In genomic region chr17:27603036-27603435, GRCm38 (mm10) we compare ENCODE assay signal across 23 mouse cellular contexts. TPM values are rescaled to one million over a fixed set of nuclear protein-coding genes. Genes with fewer than 3 reads are reported as not detected.
A peak's percentile ranks its signal among the peaks of the same experiment; 100 is the strongest.
DNase-seq lines count a peak whose midpoint lies in the region; ATAC-seq and TF ChIP-seq lines count a peak whose summit lies in the region.
"Had no signal": no experiment of that assay in that cellular context is flagged by ENCODE, and none has a peak within 500 bp of the region (broad histone marks: within the 10 kb centered on the region; RNA-seq: fewer than 3 reads in every experiment).

No protein-coding gene starts in this region.

- 78% methylated on average over 2 of the region's 2 CpGs for WGBS in heart, embryonic 12.5 days
- WGBS in hindbrain, embryonic 16.5 days, result 86% methylated on average over 2 of the region's 2 CpGs
- 87% methylated on average over 2 of the region's 2 CpGs for WGBS in hindbrain, embryonic 12.5 days
- WGBS in neural tube, embryonic 15.5 days, result 81% methylated on average over 2 of the region's 2 CpGs

- H3K27me3 ChIP-seq in heart, embryonic 12.5 days (replicated peaks), result no peaks in the 10 kb centered on the region
- no peaks in the 10 kb centered on the region for H3K27me3 ChIP-seq in hindbrain, embryonic 16.5 days (replicated peaks; ENCODE audit: control insufficient read depth, insufficient read depth, low read length)
- H3K27me3 ChIP-seq in hindbrain, embryonic 12.5 days, result no peaks in the 10 kb centered on the region
- H3K27me3 ChIP-seq in neural tube, embryonic 15.5 days (replicated peaks), result no peaks in the 10 kb centered on the region
- no peaks in the 10 kb centered on the region for H3K27me3 ChIP-seq in myocyte (ENCODE audit: control insufficient read depth, insufficient read depth, insufficient read length)
- H3K27me3 ChIP-seq: embryonic facial prominence, embryonic 12.5 days; lung, embryonic 15.5 days; stomach, embryonic 15.5 days had no signal

- H3ac ChIP-seq in myocyte (ENCODE audit: control insufficient read depth, insufficient read length), result no peak overlapping the region

- H3K4me2 ChIP-seq in heart, embryonic 12.5 days, result peak overlapping the region; percentile 48
- no peak overlapping the region for H3K4me2 ChIP-seq in hindbrain, embryonic 16.5 days (ENCODE audit: low read length)
- H3K4me2 ChIP-seq in hindbrain, embryonic 12.5 days (replicated peaks), result no peak overlapping the region
- H3K4me2 ChIP-seq in neural tube, embryonic 15.5 days, result no peak overlapping the region
- peak overlapping the region; percentile 10 for H3K4me2 ChIP-seq in myocyte (ENCODE audit: low read depth)
- H3K4me2 ChIP-seq: embryonic facial prominence, embryonic 12.5 days; lung, embryonic 15.5 days; stomach, embryonic 15.5 days had no signal

- no peak for ATAC-seq in heart, embryonic 12.5 days (ENCODE audit: insufficient number of reproducible peaks, low FRiP score)
- no peak; the same call in 1 of the 2 replicates for ATAC-seq in hindbrain, embryonic 16.5 days
- no peak for ATAC-seq in hindbrain, embryonic 12.5 days (ENCODE audit: low FRiP score)
- no peak for ATAC-seq in neural tube, embryonic 15.5 days (ENCODE audit: low FRiP score)
- ATAC-seq: activated CD4-positive, CD25-positive, alpha-beta regulatory T cell, adult 4 months; midbrain, embryonic 16.5 days had no signal

- intact Hi-C loops in heart, postnatal 10 days (cut with DNase I), result no loop called here

- no peak for TF ChIP-seq POLR2A in myocyte (IDR thresholded peaks at IDR 0.05; ENCODE audit: insufficient read length, low read depth)

- peak overlapping the region; percentile 92 for H3K27ac ChIP-seq in heart, embryonic 12.5 days (ENCODE audit: poor library complexity, severe bottlenecking)
- 0 out of 2 replicates have a peak overlapping the region, but pooled peaks have one; percentile 12 for H3K27ac ChIP-seq in hindbrain, embryonic 16.5 days (ENCODE audit: low read depth, low read length)
- no peak overlapping the region for H3K27ac ChIP-seq in hindbrain, embryonic 12.5 days
- peak overlapping the region; percentile 38; the same call in 1 of the 2 replicates for H3K27ac ChIP-seq in neural tube, embryonic 15.5 days (replicated peaks)
- H3K27ac ChIP-seq: embryonic facial prominence, embryonic 12.5 days; lung, embryonic 15.5 days; macrophage; stomach, embryonic 15.5 days had no signal

- no peak overlapping the region for H3K4me3 ChIP-seq in heart, embryonic 12.5 days
- H3K4me3 ChIP-seq in hindbrain, embryonic 16.5 days (ENCODE audit: low read length), result no peak overlapping the region
- H3K4me3 ChIP-seq in hindbrain, embryonic 12.5 days, result no peak overlapping the region
- no peak overlapping the region for H3K4me3 ChIP-seq in neural tube, embryonic 15.5 days (replicated peaks)
- no peak overlapping the region for H3K4me3 ChIP-seq in myocyte
- H3K4me3 ChIP-seq: embryonic facial prominence, embryonic 12.5 days; lung, embryonic 15.5 days; stomach, embryonic 15.5 days had no signal

- H3K4me1 ChIP-seq in heart, embryonic 12.5 days (replicated peaks), result peaks cover 80% of the 10 kb centered on the region
- peaks cover 39% of the 10 kb centered on the region for H3K4me1 ChIP-seq in hindbrain, embryonic 16.5 days (ENCODE audit: control insufficient read depth, insufficient read depth, low read depth, low read length)
- H3K4me1 ChIP-seq in hindbrain, embryonic 12.5 days, result peaks cover 26% of the 10 kb centered on the region
- H3K4me1 ChIP-seq in neural tube, embryonic 15.5 days, result peaks cover 72% of the 10 kb centered on the region

- H3K9me3 ChIP-seq in heart, embryonic 12.5 days (replicated peaks), result no peaks in the 10 kb centered on the region
- H3K9me3 ChIP-seq in hindbrain, embryonic 16.5 days (ENCODE audit: control insufficient read depth, low read length), result no peaks in the 10 kb centered on the region
- no peaks in the 10 kb centered on the region for H3K9me3 ChIP-seq in hindbrain, embryonic 12.5 days (replicated peaks)
- no peaks in the 10 kb centered on the region for H3K9me3 ChIP-seq in neural tube, embryonic 15.5 days (replicated peaks)
- H3K9me3 ChIP-seq: embryonic facial prominence, embryonic 12.5 days; lung, embryonic 15.5 days; stomach, embryonic 15.5 days had no signal

- no peaks in the 10 kb centered on the region for H3K36me3 ChIP-seq in heart, embryonic 12.5 days
- H3K36me3 ChIP-seq in hindbrain, embryonic 16.5 days (ENCODE audit: control insufficient read depth, insufficient read depth, low read length), result no peaks in the 10 kb centered on the region
- H3K36me3 ChIP-seq in hindbrain, embryonic 12.5 days, result peaks cover 3% of the 10 kb centered on the region; the same call in 1 of the 2 replicates
- H3K36me3 ChIP-seq in neural tube, embryonic 15.5 days, result peaks cover 2% of the 10 kb centered on the region; the same call in 1 of the 2 replicates
- H3K36me3 ChIP-seq in myocyte (ENCODE audit: control insufficient read depth, insufficient read depth), result no peaks in the 10 kb centered on the region
- H3K36me3 ChIP-seq: lung, embryonic 15.5 days; stomach, embryonic 15.5 days had no signal

- H3K79me2 ChIP-seq in myocyte (ENCODE audit: control insufficient read depth, insufficient read depth), result peaks cover 90% of the 10 kb centered on the region

- no peak for DNase-seq in heart, postnatal 10 days
- DNase-seq in neural tube, embryonic 10.5 days (ENCODE audit: extremely low spot score, low spot score), result no peak
- DNase-seq in embryo, embryonic 11 days, result no peak
- DNase-seq: adrenal gland, postnatal 14 days; kidney, postnatal 4 days; left cerebral cortex, postnatal 4 days; spleen, adult 18-20 months; thymus, adult 2 months had no signal

- H3K9ac ChIP-seq in heart, embryonic 12.5 days, result peak overlapping the region; percentile 24; the same call in 1 of the 2 replicates
- H3K9ac ChIP-seq in hindbrain, embryonic 16.5 days (ENCODE audit: low read depth, low read length), result no peak overlapping the region
- H3K9ac ChIP-seq in hindbrain, embryonic 12.5 days, result no peak overlapping the region
- no peak overlapping the region for H3K9ac ChIP-seq in neural tube, embryonic 15.5 days (replicated peaks)
- H3K9ac ChIP-seq: embryonic facial prominence, embryonic 12.5 days; lung, embryonic 15.5 days; stomach, embryonic 15.5 days had no signal

TF ChIP-seq in myocyte, 11 proteins besides CTCF, POLR2A, EP300 and RAD21 (continues in another document):
- TF ChIP-seq SRF (IDR thresholded peaks at IDR 0.05; ENCODE audit: control insufficient read depth, insufficient read length, low read depth) (no peak), MYOD1 (IDR thresholded peaks at IDR 0.05; ENCODE audit: control insufficient read depth in 1 of 3, insufficient read length in 2 of 3, low read depth in 2 of 3) (no peak), REST (IDR thresholded peaks at IDR 0.05; ENCODE audit: insufficient read depth, insufficient read length) (no peak), E2F4 (IDR thresholded peaks at IDR 0.05; ENCODE audit: insufficient read depth) (no peak), MYOG (IDR thresholded peaks at IDR 0.05; ENCODE audit: control insufficient read depth in 1 of 3, insufficient read depth in 1 of 3, insufficient read length in 2 of 3, low read depth in 2 of 3) (no peak), TCF12 (IDR thresholded peaks at IDR 0.05; ENCODE audit: insufficient read depth, poor library complexity, severe bottlenecking) (no peak), TCF3 (IDR thresholded peaks at IDR 0.05; ENCODE audit: insufficient read length, low read depth) (no peak), USF1 (IDR thresholded peaks at IDR 0.05; ENCODE audit: low read depth) (no peak)

RNA-seq across cellular contexts. Expression of gene Nudt3, which starts 20.3 kb away (rescaled TPM):
- 106 and 110 TPM in 2 replicates for polyA plus RNA-seq in heart, embryonic 12.5 days (2016; fragmentation: Nextera tagmentation; extraction: Ambion mirVana)
- total RNA-seq in heart, postnatal 10 days (2021), result 100 to 1,000 TPM; 380 to 410 TPM
- 253 and 269 TPM in 2 replicates for polyA plus RNA-seq in hindbrain, embryonic 16.5 days (2015; fragmentation: Nextera tagmentation; extraction: Ambion mirVana)
- polyA plus RNA-seq in hindbrain, embryonic 12.5 days (2016; fragmentation: Nextera tagmentation; extraction: Ambion mirVana), result 199 and 204 TPM in 2 replicates
- polyA plus RNA-seq in neural tube, embryonic 15.5 days (2015; fragmentation: Nextera tagmentation; extraction: Ambion mirVana), result 229 and 253 TPM in 2 replicates
- 142 TPM for polyA plus RNA-seq in myocyte (2012; fragmentation: generic; extraction: Trizol)

RNA-seq across cellular contexts. Expression of gene RPS10-NUDT3, which starts 32.0 kb away (rescaled TPM):
- polyA plus RNA-seq in heart, embryonic 12.5 days (2016; fragmentation: Nextera tagmentation; extraction: Ambion mirVana), result not detected in 2 replicates
- 1 to 10 TPM in 1 of 2 experiments, not detected in 1; 1.0 TPM for total RNA-seq in heart, postnatal 10 days (2021)
- not detected in 2 replicates for polyA plus RNA-seq in hindbrain, embryonic 16.5 days (2015; fragmentation: Nextera tagmentation; extraction: Ambion mirVana)
- not detected in 2 replicates for polyA plus RNA-seq in hindbrain, embryonic 12.5 days (2016; fragmentation: Nextera tagmentation; extraction: Ambion mirVana)
- polyA plus RNA-seq in neural tube, embryonic 15.5 days (2015; fragmentation: Nextera tagmentation; extraction: Ambion mirVana), result not detected in 2 replicates
- not detected for polyA plus RNA-seq in myocyte (2012; fragmentation: generic; extraction: Trizol)
- total RNA-seq: adrenal gland, postnatal 14 days; gastrocnemius, postnatal 10 days; left cerebral cortex, postnatal 4 days had no signal
- polyA plus RNA-seq: activated CD4-positive, CD25-positive, alpha-beta regulatory T cell, adult 4 months; embryonic facial prominence, embryonic 12.5 days; kidney, embryonic 14.5 days; liver, embryonic 11.5 days; lung, embryonic 15.5 days; macrophage; midbrain, embryonic 16.5 days; neural tube, embryonic 11.5 days; stomach, embryonic 15.5 days; thymus, adult 2 months had no signal

RNA-seq across cellular contexts. Expression of gene Rps10, which starts 33.4 kb away (rescaled TPM):
- 611 and 625 TPM in 2 replicates for polyA plus RNA-seq in heart, embryonic 12.5 days (2016; fragmentation: Nextera tagmentation; extraction: Ambion mirVana)
- total RNA-seq in heart, postnatal 10 days (2021), result 100 to 1,000 TPM; 713 to 733 TPM
- 404 and 408 TPM in 2 replicates for polyA plus RNA-seq in hindbrain, embryonic 16.5 days (2015; fragmentation: Nextera tagmentation; extraction: Ambion mirVana)
- 618 and 712 TPM in 2 replicates for polyA plus RNA-seq in hindbrain, embryonic 12.5 days (2016; fragmentation: Nextera tagmentation; extraction: Ambion mirVana)
- 483 and 558 TPM in 2 replicates for polyA plus RNA-seq in neural tube, embryonic 15.5 days (2015; fragmentation: Nextera tagmentation; extraction: Ambion mirVana)
- 3,606 TPM for polyA plus RNA-seq in myocyte (2012; fragmentation: generic; extraction: Trizol)

RNA-seq across cellular contexts. Expression of gene AI413582, which starts 37.5 kb away (rescaled TPM):
- polyA plus RNA-seq in heart, embryonic 12.5 days (2016; fragmentation: Nextera tagmentation; extraction: Ambion mirVana), result 13.2 and 14.9 TPM in 2 replicates
- 10 to 100 TPM; 10.2 to 11.2 TPM for total RNA-seq in heart, postnatal 10 days (2021)
- polyA plus RNA-seq in hindbrain, embryonic 16.5 days (2015; fragmentation: Nextera tagmentation; extraction: Ambion mirVana), result 77.2 and 83.3 TPM in 2 replicates
- 19.8 and 21.9 TPM in 2 replicates for polyA plus RNA-seq in hindbrain, embryonic 12.5 days (2016; fragmentation: Nextera tagmentation; extraction: Ambion mirVana)
- 70.8 and 74.9 TPM in 2 replicates for polyA plus RNA-seq in neural tube, embryonic 15.5 days (2015; fragmentation: Nextera tagmentation; extraction: Ambion mirVana)
- 46.0 TPM for polyA plus RNA-seq in myocyte (2012; fragmentation: generic; extraction: Trizol)

RNA-seq across cellular contexts. Expression of gene Hmga1, which starts 46.7 kb away (rescaled TPM):
- 188 and 194 TPM in 2 replicates for polyA plus RNA-seq in heart, embryonic 12.5 days (2016; fragmentation: Nextera tagmentation; extraction: Ambion mirVana)
- 10 to 100 TPM; 42.5 to 47.3 TPM for total RNA-seq in heart, postnatal 10 days (2021)
- 144 and 155 TPM in 2 replicates for polyA plus RNA-seq in hindbrain, embryonic 16.5 days (2015; fragmentation: Nextera tagmentation; extraction: Ambion mirVana)
- 161 and 162 TPM in 2 replicates for polyA plus RNA-seq in hindbrain, embryonic 12.5 days (2016; fragmentation: Nextera tagmentation; extraction: Ambion mirVana)
- polyA plus RNA-seq in neural tube, embryonic 15.5 days (2015; fragmentation: Nextera tagmentation; extraction: Ambion mirVana), result 129 and 207 TPM in 2 replicates
- polyA plus RNA-seq in myocyte (2012; fragmentation: generic; extraction: Trizol), result 60.9 TPM

Comparison
In these comparisons a context has a peak if more than half of its experiments do, and no peak if none do; other contexts are left out.
1. H3K4me2 ChIP-seq: peak in heart, embryonic 12.5 days (single experiment) and myocyte (single experiment); none in hindbrain, embryonic 16.5 days (single experiment), hindbrain, embryonic 12.5 days (single experiment) and neural tube, embryonic 15.5 days (single experiment).